Mouse (Mus musculus) left cerebral cortex, adult 18-20 months (tissue): ENCODE measurements around the gene Nmu. TPM values are rescaled to one million over a fixed set of nuclear protein-coding genes. Genes with fewer than 3 reads are reported as not detected.
A peak's percentile ranks its signal among the peaks of the same experiment; 100 is the strongest.

Source experiments
- DNase-seq, 2 experiments: peaks; one replicate each; pipeline ENCODE4 v3.0.0; 2021 to 2022; ENCODE audit warnings: low spot score in 2 of 2, mixed read lengths in 1 of 2
- total RNA-seq, 2 experiments: library from RNA; stranded (reverse); gene quantifications; 2 replicates each; pipeline ENCODE4 v1.2.3; 2021

Nmu gene
- total RNA-seq, 2 experiments from 2014 or later: not detected

- DNase-seq: no peak
Measured at GRCm38 (mm10) chr5:76321249-76322196, 42.1 kb downstream of the Nmu start.

- DNase-seq: no peak
Measured at GRCm38 (mm10) chr5:76308206-76308605, 55.4 kb downstream of the Nmu start.

- no peak for DNase-seq
Measured at GRCm38 (mm10) chr5:76306261-76306660, 57.3 kb downstream of the Nmu start.

- DNase-seq: no peak
Measured at GRCm38 (mm10) chr5:76305616-76306015, 58.0 kb downstream of the Nmu start.

- peak; percentile 87 to 92 for DNase-seq
Measured at GRCm38 (mm10) chr5:76304452-76305341, 58.9 kb downstream of the Nmu start, which contains the start of gene Clock. Clock (minus strand) TSS chr5:76304792.

- DNase-seq: peak; percentile 72 to 77
Measured at GRCm38 (mm10) chr5:76303745-76304451, 59.7 kb downstream of the Nmu start.

GRCm38 (mm10) chr5:76303379-76303744 is 60.2 kb downstream of the Nmu start:
- DNase-seq: no peak

- no peak for DNase-seq
Measured at GRCm38 (mm10) chr5:76302009-76302408, 61.6 kb downstream of the Nmu start.

- DNase-seq: no peak
Measured at GRCm38 (mm10) chr5:76289234-76289691, 74.3 kb downstream of the Nmu start.

GRCm38 (mm10) chr5:76288256-76288655 is 75.3 kb downstream of the Nmu start:
- DNase-seq: no peak

- DNase-seq: no peak
Measured at GRCm38 (mm10) chr5:76287062-76287461, 76.5 kb downstream of the Nmu start.

- no peak for DNase-seq
Measured at GRCm38 (mm10) chr5:76285699-76286098, 77.9 kb downstream of the Nmu start.

GRCm38 (mm10) chr5:76283890-76284289 is 79.7 kb downstream of the Nmu start:
- no peak for DNase-seq

Other genes with a start within 250 kb of the Nmu start
- 10 to 100 TPM; 19.1 to 22.7 TPM for gene Srd5a3, start 223.5 kb downstream of the Nmu start, total RNA-seq
- gene Tmem165, start 179.9 kb downstream of the Nmu start, total RNA-seq: 10 to 100 TPM; 32.5 to 35.3 TPM
- 10 to 100 TPM; 55.2 to 55.7 TPM for gene Clock, start 59.0 kb downstream of the Nmu start, total RNA-seq
- not detected for gene Pdcl2, start 32.6 kb downstream of the Nmu start, total RNA-seq
- gene Gm7271, start 120.3 kb upstream of the Nmu start, total RNA-seq: not detected
- 10 to 100 TPM; 54.2 to 60.8 TPM for gene Exoc1, start 165.5 kb upstream of the Nmu start, total RNA-seq
- gene Cep135, start 224.9 kb upstream of the Nmu start, total RNA-seq: 1 to 10 TPM; 5.4 to 7.2 TPM